Mouse (Mus musculus) erythroblast, adult 5-6 weeks (primary cell): ENCODE measurements around the gene Nrsn1. TPM values are rescaled to one million over a fixed set of nuclear protein-coding genes. Genes with fewer than 3 reads are reported as not detected.
"Not testable (repeated sequence)": the region's sequence is repeated elsewhere in the genome, so short reads cannot be mapped to it uniquely, and the experiment has no call there.

Source experiments
- ATAC-seq: replicated peaks from 2 replicates; pipeline ENCODE4 v1.8.0; 2016; ENCODE audit warnings: moderate number of reproducible peaks, mild to moderate bottlenecking, moderate TSS enrichment, inconsistent platforms; ENCODE audit not compliant: poor library complexity, low FRiP score, severe bottlenecking
- total RNA-seq, 2 experiments: library from RNA; stranded (forward) in 1 of 2; stranded (reverse) in 1 of 2; fragments of 150-400 nt in 1 of 2; fragments of 200-764, 138-1000 nt in 1 of 2; gene quantifications; 2 replicates each; pipeline versions ENCODE4 v1.2.3 to v1.2.4; 2015 to 2017; ENCODE audit warnings: low replicate concordance in 2 of 2

Nrsn1 gene
- total RNA-seq (2015; ENCODE audit: low replicate concordance) (not detected in 2 replicates), total RNA-seq (2017; ENCODE audit: low replicate concordance) (not detected in 2 replicates)

DNA sequence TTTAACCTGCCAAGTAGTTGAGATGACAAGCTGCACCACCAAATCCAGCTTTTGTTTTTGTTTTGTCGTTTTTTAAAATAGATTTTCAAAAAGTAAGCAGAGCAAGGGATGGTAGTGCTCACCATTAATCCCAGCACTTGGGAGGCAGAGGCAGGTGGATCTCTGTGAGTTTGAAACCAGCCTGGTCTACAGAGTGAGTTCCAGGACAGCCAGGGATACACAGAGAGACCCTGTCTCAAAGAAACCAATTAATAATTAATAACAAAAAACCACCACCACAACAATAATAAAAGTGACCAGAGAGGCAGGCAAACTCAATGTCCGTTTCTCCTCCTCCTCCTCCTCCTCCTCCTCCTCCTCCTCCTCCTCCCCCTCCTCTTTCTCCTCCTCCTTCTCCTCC is at the start of gene Nrsn1:
Gene Nrsn1, minus strand, starts transcription at position 101 of the 400 bp plus-strand sequence.
- not testable (repeated sequence) for ATAC-seq

DNA sequence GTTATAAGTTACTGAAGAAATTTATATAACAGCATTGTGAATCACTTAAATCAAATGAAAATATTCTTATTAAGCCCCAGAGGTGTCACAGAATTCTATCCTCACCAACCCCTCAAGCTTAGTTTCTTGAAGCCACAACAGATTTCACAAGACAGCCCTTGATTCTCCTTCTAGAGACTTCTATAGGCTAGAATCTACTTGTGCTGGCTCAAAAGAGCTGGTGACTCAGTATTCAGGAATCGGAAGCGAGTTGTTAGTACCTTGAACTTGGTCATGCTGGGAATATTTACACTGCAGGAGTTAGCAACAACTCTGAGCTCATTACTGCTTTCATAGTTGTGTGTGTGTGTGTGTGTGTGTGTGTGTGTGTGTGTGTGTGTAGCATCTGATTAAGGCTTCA is 41.8 kb upstream of the Nrsn1 start:
- ATAC-seq, result no peak

DNA sequence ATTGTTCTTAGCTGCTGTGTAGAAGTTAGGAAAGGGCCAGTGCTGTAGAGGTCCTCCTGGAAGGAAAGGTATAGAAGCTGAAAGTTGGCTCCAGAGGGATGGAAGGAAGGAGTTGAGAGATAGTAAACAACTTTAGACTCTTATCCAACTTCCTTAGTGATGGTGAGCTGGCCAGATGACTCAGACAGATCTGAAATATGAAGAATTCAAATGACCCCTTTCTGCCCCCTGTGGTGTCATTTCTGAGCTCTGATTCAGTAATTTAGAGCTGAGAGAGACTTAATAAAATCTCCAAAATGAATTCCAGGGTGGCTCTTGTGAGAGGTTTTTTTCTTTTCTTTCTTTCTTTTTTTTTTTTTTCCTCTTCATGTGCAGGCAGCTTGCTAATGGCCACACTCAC is 39.8 kb upstream of the Nrsn1 start:
- no peak for ATAC-seq

DNA sequence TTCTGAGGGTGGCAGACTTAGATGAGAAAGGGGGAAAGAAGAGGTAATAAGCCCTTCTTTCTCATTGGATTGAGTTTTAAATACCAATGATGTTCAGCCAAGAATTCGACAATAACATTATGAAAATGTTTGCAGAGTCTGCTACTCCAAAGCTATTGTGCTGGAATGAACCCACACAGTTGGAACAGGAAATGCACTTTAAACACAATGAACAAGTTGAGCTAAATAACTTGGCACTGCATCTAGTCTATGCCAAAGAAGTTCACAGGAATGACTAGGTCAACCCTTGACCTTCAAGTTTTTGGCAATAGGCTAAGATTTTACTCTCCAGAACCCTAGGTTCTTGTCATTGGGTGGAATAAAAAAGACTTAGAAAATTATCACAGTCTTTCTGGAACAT is 18.4 kb upstream of the Nrsn1 start:
- ATAC-seq, result no peak

DNA sequence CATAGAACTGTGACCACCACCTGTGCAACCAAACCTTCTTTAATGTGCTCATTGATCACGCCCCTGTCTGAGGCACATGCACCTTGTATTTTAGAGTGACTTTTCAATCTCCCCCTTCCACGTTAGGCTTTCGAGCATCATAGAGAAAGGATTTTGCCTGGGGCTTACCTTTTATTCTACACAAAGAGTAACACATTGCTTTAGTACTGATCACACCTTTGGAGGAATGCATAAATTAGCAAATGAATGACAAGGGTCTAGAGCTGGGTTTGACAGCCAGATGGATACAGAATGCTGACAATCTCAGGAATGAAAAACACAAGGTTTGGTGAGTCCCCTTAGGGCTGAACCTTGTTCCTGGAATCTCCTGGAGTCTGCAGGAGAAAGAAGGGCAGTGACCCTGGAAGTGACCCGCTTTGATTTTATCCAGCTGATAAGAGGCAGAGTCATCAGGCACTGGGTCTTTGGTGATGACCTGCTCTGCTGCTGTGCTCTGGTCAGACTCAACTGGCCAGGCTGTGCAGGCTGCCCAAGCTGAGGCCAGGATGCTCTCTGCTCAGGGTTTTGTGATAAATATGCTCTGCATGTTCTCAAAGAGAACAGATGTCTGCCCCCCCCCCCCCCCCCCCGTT is 4.7 kb upstream of the Nrsn1 start:
- no peak for ATAC-seq

DNA sequence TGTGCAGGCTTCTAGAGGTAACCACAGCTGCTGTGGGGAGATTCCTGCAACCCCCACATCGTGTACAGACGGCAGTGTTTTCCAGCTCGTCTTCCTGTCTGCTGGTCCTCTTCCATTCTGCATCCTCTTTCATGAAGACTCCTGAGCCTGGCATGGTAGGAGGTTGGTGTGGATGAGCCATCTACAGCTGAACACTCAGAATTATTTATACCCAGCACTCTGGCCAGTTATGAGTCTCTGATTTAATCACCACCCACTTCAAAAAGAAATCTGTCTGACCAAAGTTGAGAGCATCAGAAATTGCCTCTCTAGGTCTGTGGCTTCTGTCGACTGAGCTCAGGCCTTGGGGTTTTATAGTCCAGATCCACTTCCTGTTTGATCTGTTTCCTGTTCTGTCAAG is 1.9 kb upstream of the Nrsn1 start:
- ATAC-seq, result no peak

DNA sequence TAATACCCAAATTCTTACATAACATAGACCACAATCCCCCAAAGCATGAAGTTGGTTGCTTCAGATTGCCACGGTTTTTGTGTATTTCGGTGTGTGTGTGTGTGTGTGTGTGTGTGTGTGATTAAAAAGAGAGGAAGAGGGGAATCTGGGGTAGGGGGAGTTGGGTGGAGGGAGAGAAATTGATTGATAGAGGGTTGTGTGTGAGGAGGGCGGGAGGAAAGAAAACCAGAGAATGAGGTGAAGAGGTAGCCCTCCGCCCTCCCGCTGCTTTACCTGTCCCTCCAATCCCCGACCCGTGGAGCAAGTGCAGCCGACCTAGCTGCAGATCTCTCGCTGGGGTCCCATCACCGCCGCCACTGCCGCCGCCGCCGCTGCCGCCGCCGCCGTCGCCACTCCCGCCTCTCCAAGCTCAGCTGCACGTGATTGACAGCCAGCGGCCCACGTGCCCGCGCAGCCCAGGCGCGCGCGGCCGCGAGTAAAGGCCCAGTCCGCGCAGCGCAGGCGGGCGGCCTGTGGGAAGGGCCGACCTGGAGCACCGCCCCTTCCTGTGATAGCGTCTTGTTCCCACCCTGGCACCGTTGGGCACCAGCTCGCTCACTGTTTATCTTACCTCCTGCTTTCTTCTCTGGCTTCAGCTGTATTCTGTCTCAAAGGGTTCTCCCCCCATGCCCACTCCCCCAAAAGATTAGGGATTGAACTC is 583 bp downstream of the Nrsn1 start:
- ATAC-seq, result no peak

DNA sequence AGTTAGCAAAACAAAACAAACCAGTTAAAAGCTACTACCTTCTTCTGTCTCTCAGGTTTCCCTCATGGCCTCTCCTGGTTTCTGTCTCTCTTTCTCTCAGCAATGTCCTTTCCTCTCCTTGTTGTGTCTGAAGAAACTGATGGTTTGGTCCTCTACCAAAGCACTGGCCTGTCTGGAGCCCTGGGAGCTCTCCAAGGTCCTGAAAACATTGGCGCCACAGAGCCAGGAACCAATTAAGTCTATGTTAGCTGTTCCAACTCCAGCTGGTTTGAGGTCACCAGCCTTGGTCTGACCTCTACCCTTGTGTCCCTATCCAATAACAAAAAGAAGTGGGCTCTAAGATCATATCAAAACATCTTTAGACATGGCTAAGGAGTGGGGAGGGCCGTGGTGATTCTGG is 1.3 kb downstream of the Nrsn1 start:
- no peak for ATAC-seq

DNA sequence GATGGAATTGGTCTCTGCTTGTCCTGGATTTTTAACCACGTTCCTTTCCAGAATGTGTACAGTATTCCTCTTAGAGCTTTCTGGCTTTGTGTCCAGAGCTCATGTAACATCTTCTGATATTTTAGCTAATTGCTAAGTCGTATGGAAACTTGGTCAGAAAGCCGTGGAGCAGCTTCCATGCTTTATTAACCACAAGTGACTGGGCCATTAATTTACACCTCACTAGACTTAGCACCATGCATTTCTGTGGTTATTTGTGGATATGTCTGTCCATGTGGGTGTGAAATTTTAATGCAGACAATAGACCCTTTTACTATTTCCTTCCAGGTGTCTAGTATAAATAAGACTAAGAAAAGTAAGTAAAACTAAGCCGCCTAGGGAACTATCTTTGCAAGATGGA is 7.6 kb downstream of the Nrsn1 start:
- ATAC-seq, result no peak

DNA sequence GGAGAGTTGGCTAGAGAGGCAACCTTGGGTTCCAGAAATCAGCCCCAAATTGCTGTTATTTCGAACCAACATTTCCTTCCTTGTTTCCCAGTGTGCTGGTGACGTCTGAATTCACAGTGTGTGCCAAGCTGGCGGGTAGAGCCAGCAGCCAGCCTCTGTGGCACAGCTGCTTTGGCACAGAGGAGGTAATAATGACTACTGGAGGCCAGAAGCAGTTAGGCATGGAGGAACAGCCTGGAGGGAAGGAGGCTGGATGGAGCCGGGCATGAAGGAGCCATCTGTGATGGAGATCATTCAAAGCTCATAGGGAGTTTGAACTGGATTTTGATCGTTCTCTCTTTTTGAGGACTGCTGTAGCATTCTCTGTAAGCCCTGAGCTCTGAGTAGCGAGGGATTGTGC is 12.7 kb downstream of the Nrsn1 start:
- no peak for ATAC-seq

DNA sequence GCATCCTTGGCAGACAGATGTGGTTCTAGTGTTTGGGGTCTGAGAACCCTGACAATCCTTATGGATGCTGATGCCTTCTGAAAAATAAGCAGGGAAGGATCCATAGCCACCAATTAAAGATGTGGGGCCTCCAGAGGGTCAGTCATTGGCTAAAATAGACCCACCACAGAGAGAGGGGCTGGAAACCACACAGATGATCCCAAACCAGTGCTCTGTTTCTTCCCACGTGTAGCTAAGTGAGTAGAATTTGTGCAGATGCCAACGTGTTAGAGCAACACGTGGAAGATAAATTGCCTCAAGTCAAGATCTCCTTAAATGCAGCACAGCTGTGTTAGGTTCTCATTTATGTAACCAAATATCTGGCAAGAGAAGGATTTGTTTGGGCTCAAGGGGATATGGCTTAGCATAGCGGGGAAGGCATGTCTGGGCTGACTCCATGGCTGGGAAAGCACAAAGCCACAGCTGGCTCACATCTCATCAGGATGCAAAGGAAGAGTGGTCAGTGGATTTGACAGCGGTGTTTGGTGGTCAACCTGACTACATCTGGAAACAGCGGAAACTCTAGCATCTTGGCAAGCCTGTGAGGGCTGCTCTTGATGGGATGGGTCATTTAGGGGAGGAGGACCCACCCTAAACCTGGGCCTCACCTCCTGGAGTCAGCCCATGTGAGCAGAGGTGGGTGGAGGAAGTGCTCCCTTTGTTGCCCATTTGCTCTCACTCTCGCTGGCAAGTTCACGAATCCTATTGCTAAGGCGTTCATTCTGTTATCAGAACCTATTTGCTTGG is 15.6 kb downstream of the Nrsn1 start:
- no peak for ATAC-seq

DNA sequence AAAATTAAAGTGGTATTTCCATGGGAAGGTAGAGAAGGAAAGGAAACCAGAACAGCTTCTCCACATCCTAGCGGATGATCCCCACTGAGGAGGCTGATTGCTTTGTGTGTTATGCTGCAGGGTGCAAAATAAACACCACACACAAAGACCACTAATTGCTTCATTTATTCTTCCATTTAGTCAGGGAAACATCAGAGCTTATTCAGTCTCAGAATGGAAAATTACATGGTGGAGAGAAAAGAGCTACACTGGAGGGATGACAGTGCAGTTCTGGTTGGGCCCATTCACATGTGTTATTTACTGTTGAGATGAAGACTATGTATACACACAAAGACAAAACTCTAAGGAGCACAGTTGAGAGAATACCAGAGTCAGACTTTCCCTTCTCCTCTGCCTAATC is 18.4 kb downstream of the Nrsn1 start:
- no peak for ATAC-seq

DNA sequence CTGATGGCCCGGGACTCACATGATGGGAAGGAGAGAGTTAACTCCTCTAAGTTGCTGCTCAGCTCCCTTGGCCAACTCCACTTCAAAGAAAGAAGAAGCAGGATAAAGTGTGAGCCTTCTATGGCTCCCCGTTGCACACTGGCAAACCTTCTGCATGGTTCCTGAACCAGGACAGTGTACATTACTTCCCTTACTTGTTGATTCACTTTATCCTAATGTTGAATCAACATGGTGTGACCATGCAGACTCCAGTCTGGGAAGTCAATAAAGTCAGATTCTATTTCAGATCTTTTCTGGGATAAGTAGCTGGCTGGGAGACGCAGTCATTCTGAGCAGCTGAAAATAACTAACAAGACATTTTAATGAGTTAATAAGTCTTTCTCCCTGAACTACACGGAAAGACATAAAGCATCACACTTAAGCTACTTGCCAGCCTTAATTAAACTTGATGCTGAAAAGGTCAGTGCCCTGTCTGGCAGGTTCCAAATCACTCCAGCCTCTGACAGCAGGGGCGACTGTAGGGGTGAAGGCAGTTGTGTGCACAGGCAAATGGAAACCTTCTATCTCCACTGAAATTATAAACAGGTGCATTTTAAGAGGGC is 50.0 kb downstream of the Nrsn1 start:
- no peak for ATAC-seq

DNA sequence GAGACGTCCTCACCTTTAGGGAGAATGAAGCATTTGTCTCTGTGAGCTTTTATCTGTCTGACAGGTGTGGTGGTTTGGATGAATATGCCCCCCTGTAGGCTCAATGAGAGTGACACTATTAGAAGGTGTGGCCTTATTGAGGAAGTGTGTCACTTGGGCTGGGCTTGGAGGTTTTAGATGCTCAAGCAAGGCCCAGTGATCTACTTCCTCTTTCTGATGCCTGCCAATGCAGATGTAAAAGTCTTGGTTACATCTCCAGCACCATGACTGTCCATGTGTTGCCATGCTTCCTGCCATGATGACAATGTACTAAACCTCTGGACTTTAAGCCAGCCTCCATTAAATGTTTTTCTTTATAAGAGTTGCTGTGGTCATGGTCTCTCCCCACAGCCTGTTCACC is 51.9 kb downstream of the Nrsn1 start:
- ATAC-seq, result no peak

DNA sequence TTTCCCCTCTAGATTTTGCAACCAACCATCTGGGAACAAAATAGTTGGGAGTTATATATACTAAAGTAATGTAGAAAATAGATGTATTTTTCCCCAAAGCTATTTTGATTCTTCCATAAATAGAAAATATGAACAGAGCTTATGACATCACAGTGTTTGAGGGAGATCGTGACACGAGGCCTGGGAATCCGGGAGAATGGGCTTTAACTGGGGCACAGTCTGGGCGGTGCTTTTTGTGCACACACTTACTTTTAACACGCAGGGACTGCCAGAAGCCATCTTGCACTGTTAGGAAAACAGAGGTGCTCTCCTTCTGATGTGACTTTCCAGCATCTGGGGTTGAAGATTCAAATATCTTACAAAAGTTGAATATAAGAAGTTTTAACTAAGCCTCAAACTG is 63.4 kb downstream of the Nrsn1 start:
- no peak for ATAC-seq

Other genes with a start within 250 kb of the Nrsn1 start
- not detected in 2 replicates for gene Dcdc2a, start 214.5 kb downstream of the Nrsn1 start, total RNA-seq (2015; ENCODE audit: low replicate concordance)
- gene Dcdc2a, start 214.5 kb downstream of the Nrsn1 start, total RNA-seq (2017; ENCODE audit: low replicate concordance), result 0.14 TPM in 1 of 2 replicates, not detected in the other